Mouse (Mus musculus) effector memory CD4-positive, alpha-beta T cell, adult 7 months (primary cell): ENCODE results near the gene Nasp. TPM values are rescaled to one million over a fixed set of nuclear protein-coding genes. Genes with fewer than 3 reads are reported as not detected.

ENCODE experiments used
- polyA plus RNA-seq: library from polyadenylated mRNA; unstranded; fragments of 100-300 nt; shearing (Covaris generic); gene quantifications from one replicate; pipeline ENCODE4 v1.2.1, GENCODE M21; 2017

The Nasp gene
- 88.4 TPM for polyA plus RNA-seq

GRCm38 (mm10) chr4:116627722-116628662 is at the start of gene Nasp:
Nasp (minus strand) TSS chr4:116627941.

GRCm38 (mm10) chr4:116650924-116651796 is 23.4 kb upstream of the Nasp start, which contains the start of gene Akr1a1:
Akr1a1 (minus strand) TSS chr4:116651680.

GRCm38 (mm10) chr4:116596379-116596778 is 31.4 kb downstream of the Nasp start, which contains the start of gene Ccdc17:
Ccdc17 (plus strand) TSS chr4:116596654.

GRCm38 (mm10) chr4:116557306-116558121 is 70.2 kb downstream of the Nasp start, which contains the start of gene Gpbp1l1:
Gpbp1l1 (plus strand) TSS chr4:116557658.

GRCm38 (mm10) chr4:116555413-116556300 is 72.1 kb downstream of the Nasp start, which contains the start of gene Tmem69:
Tmem69 (minus strand) TSS chr4:116555936.

Other genes starting within 250 kb of the Nasp start
- 7.2 TPM for gene Mast2, start 163.8 kb downstream of the Nasp start, polyA plus RNA-seq
- 15.3 TPM for gene Ipp, start 120.4 kb downstream of the Nasp start, polyA plus RNA-seq
- gene Tmem69, start 72.0 kb downstream of the Nasp start, polyA plus RNA-seq: 13.4 TPM
- gene Gpbp1l1, start 70.3 kb downstream of the Nasp start, polyA plus RNA-seq: 57.1 TPM
- gene Ccdc17, start 31.3 kb downstream of the Nasp start, polyA plus RNA-seq: 5.5 TPM
- gene Akr1a1, start 23.7 kb upstream of the Nasp start, polyA plus RNA-seq: 230 TPM
- gene Prdx1, start 57.6 kb upstream of the Nasp start, polyA plus RNA-seq: 537 TPM
- gene Mmachc, start 80.5 kb upstream of the Nasp start, polyA plus RNA-seq: 4.0 TPM
- gene Ccdc163, start 80.6 kb upstream of the Nasp start, polyA plus RNA-seq: 4.8 TPM
- gene Tesk2, start 93.0 kb upstream of the Nasp start, polyA plus RNA-seq: 5.3 TPM
- gene Toe1, start 179.7 kb upstream of the Nasp start, polyA plus RNA-seq: 35.2 TPM
- gene Mutyh, start 179.8 kb upstream of the Nasp start, polyA plus RNA-seq: 9.9 TPM
- gene Hpdl, start 193.8 kb upstream of the Nasp start, polyA plus RNA-seq: 0.21 TPM
- 0.33 TPM for gene Zswim5, start 249.4 kb upstream of the Nasp start, polyA plus RNA-seq